Mouse (Mus musculus) heart, postnatal 36 days (tissue): Measurements from ENCODE around the gene Ghitm. TPM values are rescaled to one million over a fixed set of nuclear protein-coding genes. Genes with fewer than 3 reads are reported as not detected.

ENCODE experiments used
- DNase-seq, 2 experiments: peaks; one replicate each; pipeline ENCODE4 v3.0.0; 2021 to 2022
- intact Hi-C: fragments of 180-260 bp; cut with DNase I; formaldehyde crosslinking; loops from one replicate; pipeline ENCODE4 v1.15.1; 2025
- total RNA-seq, 2 experiments: library from RNA; stranded (reverse); gene quantifications; 2 replicates each; pipeline ENCODE4 v1.2.3; 2021

Ghitm gene
- total RNA-seq, 2 experiments from 2014 or later: 639 to 655 TPM

DNA sequence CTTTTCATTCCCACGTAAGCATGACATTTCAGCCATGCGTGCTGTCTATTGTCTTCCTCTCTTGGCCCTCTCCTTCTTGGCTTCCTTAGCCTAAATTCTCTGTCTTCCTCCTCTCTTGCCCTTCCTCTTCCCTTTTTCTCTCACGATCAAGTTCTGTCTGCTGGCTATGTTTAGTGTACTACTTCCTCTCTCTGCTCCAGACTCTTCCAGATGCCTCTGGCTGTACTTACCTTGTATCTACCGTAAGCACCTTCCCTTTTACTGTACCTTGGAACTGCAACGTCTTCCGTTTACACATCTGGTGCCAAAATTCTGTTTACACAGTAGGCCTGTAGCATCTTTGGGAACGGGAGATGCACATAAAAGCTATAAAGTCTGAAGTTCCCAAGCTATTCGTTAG, 25.6 kb downstream of the Ghitm start:
- DNase-seq: no peak
- intact Hi-C loops: no loop called here

DNA sequence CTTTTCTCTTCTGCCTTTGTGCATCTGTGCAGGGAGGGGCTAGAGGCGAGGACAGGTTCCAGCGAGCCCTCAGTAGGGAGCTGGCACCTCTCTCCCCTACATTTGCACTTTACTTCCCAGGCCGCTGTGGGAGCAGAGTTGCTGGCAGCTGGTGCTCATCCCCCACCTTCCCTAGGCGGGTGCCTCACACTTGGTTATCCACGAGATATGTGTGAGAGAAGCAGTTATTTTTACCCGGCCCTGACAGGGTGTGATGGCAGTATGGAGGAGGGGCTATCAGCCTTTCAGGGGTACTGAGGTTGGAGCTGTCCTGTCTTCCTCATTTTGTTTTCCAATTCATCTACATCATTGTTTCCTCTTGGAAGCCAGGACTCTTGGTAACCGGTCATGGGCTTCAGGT, 29.2 kb downstream of the Ghitm start:
- DNase-seq: no peak
- intact Hi-C loops: no loop called here

DNA sequence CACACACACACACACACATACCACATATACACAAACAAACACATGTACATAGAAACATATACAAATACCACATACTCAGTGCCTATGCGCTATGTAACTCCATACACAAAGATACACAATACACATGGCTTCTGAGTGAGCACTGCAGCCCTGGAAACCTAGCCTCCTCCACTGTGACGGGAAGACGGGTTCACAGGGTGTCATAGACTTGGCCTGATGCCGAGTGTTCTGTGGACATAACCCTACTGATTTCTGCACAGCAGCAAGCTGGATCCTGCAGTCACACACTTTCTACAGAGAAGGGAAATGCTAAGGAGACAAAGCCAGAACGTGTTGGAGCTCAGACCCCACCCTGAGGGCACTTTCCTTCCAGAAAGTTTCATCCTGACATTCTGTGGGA, 30.3 kb downstream of the Ghitm start:
- intact Hi-C loops: no loop called here
- DNase-seq: peak in 1 of 2 experiments; percentile 16

DNA sequence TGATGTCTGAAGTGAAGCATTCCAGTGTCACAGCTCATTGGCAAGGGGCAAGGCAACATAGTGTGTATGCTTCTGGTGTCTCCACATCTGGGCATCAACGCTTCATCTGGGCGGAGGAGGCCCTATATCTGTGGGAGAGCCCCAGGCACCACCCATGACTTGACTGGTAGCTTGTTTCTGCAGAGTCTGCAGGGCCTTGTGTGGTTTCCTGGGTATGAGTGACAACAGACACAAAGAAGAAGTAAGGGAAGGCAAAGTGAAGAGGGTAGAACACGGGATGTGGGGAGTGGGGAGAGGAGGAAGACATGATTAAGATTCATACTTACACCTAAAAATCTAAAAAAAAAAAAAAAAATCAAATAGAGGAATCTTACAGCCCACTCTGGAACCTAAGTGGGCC, 32.6 kb downstream of the Ghitm start:
- intact Hi-C loops: no loop called here

DNA sequence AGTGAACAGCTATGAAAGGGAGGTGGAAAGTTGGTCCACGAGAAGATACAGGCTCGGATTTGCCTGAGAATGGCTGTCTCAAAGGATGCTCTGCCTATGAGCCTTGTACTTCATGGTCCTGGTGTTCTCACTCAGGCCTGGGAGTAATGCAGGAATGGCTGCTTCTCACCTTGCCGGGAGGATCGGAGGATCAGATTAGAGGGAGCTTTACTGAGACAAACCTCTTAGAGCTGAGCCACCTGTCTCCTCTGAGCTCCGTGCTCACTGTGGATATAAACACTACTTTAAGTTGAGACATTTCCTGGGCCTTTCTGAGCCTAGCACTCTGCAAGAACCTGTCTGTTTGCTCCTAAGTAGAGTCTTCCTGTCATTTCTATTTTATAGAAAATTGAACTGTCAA, 33.5 kb downstream of the Ghitm start:
- no peak for DNase-seq
- intact Hi-C loops: no loop called here

More for the DNA sequence above, 32.6 kb downstream of the Ghitm start:
- no peak for DNase-seq

DNA sequence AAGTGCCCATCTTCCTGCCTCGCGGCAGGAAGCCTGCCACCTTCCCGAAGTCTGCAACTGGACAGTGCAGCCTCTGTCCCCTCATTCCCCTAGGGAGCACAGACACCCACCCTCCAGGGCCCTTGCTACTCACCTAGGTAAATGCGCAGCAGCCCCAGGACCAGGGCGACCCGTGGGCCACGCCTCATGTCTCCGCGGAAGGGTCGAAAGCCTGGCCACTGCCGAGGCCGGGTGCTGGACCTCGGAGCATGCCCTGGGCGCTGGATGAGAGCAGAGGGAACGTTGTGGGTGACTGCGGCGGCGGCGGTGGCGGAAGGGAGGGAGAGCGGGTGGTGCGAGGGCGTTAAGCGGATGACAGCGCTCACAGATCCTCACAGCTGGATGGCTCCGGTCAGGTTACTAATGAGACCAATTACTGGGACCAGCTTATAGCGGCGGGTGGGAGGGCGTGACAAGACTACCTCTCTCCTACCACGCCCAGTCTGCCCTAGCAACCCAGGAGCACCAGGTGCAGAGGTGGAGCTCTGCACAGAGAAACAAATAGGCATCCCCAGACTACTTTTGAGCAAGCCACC, 37.0 kb downstream of the Ghitm start, which contains the start of gene Cdhr1:
TSS of gene Cdhr1 (minus strand) at position 392 of the 575 bp plus-strand sequence.
- intact Hi-C loops: no loop called here
- no peak for DNase-seq

DNA sequence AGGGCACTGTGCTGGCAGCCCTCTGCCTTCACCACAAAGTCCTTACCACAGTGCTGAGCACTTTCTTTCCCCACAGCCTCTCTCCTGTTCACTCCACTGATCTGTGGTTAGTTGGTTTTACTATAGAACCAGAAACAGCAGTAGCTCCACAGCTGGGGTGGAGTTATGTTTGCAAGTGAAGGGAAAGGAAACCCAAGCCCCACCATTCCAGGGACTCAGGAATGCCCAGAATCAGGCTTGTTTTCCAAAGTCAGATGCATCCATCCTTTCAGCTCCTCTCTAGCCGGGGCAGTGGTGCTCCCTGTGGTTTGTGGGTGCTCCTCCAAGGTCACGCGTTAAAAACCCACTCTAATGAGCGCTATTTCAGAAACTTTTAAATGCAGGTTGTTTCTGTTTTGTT, 39.5 kb downstream of the Ghitm start:
- DNase-seq: no peak
- intact Hi-C loops: no loop called here

DNA sequence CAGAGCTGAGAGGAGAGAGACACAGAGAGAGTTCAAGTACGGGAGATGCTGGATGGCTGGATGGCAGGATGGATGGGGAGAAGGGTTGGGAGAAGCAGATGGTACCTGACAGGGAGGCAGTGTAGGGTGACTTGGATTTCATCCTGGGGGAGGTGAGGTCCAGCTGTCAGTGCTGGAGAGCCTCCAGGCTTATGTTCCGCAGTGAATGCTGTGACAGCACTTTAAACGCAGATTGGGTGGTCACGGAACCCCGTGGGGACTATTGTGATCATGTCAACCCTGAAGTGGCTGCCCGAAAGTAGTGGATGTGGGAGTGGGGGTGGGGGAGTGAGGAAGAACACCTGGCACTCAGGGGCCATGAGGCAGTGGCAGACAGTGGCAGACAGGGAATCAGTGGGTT, 40.6 kb downstream of the Ghitm start:
- intact Hi-C loops: no loop called here
- DNase-seq: no peak

DNA sequence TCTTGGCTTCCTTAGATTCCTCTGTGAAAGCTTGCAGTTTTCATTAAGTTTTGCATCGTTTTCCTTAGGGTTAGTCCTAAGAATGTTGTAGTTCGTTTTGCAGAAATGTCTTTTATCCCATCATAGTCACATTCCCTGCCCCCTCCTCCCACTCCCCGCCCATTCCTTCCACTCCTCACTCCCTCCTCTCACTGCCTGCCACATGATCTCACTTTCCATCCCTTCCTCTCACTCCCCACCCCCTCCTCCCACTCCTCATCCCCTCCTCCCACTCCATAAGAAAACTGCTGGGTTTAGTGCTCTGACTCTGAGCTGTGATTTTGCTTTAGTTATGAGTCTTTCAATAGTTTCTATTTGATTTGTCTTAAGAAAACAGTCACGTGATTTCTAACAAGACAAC, 51.3 kb downstream of the Ghitm start:
- intact Hi-C loops: no loop called here
- DNase-seq: no peak

DNA sequence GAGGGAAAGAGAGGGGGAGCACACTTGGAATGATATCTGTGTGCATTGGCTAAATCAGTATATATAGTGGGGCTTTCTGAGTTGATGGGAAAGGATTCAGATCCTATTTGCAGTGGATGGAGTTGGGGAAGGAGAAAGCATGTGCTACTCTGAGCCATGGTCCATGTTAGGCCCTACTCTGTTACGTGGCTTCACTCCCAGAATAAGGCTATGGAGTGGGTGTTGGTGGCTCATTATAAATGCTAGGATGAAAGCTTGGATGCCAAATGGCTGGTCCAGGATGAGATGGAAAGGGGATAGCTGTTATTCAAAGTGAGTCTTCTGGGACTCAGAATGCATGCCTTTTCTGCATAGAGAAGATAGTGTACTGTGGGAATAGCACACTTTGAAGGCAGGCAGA, 54.3 kb downstream of the Ghitm start:
- DNase-seq: no peak
- intact Hi-C loops: no loop called here

Other genes with a start within 250 kb of the Ghitm start
- gene Ccser2, start 166.5 kb downstream of the Ghitm start, total RNA-seq: 100 to 1,000 TPM; 120 to 125 TPM
- gene Rgr, start 86.3 kb downstream of the Ghitm start, total RNA-seq: not detected
- gene Lrit1, start 80.4 kb downstream of the Ghitm start, total RNA-seq: not detected
- not detected for gene Lrit2, start 67.3 kb downstream of the Ghitm start, total RNA-seq
- not detected for gene Cdhr1, start 36.9 kb downstream of the Ghitm start, total RNA-seq
- gene 2610528A11Rik, start 21.2 kb downstream of the Ghitm start, total RNA-seq: not detected